Mouse (Mus musculus): ENCODE measurements around the gene Zcwpw1. TPM values are rescaled to one million over a fixed set of nuclear protein-coding genes. Genes with fewer than 3 reads are reported as not detected.
A peak's percentile ranks its signal among the peaks of the same experiment; 100 is the strongest.

Gene Zcwpw1
- polyA plus RNA-seq, 1 experiment: 0.39 TPM

DNA sequence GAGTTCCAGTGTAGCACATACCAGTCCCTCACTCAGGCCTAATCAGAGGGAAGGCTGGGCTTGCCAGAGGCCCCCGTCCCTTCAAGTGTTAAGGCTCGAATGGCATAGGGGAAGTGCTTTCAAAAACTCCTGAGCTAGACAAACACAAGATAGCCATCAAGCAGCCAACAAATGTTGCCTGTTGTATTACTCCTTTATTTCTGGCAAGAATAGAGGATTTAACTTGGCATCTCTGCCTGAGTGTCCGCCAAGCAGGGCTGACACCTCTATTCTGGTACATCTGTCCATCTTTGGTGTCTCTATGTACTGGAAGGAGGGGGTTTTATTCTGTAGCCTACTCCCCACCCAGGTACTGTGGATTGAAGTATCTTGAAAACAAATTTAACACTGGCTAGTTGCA lies 31.5 kb upstream of the Zcwpw1 start:
- Histone ChIP-seq H3K27me3 (ENCODE audit: control insufficient read depth, insufficient read depth, low read length) (no peaks in the 10 kb centered on the region), H3K4me1 (ENCODE audit: control insufficient read depth, insufficient read depth, insufficient read length, low read length) (peaks cover 5% of the 10 kb centered on the region), H3K27ac (ENCODE audit: insufficient read depth, low read depth, low read length) (no peak overlapping the region), H3K4me3 (ENCODE audit: low read depth, low read length) (no peak overlapping the region), H3K36me3 (ENCODE audit: control insufficient read depth, insufficient read depth, low read length) (peaks cover 57% of the 10 kb centered on the region)
- TF ChIP-seq CTCF (IDR thresholded peaks at IDR 0.05; ENCODE audit: extremely low read depth, insufficient read length, insufficient replicate concordance, low read depth, low read length) (no peak), POLR2A (IDR thresholded peaks at IDR 0.05; ENCODE audit: low read depth, low read length) (no peak)
- WGBS: 81% methylated on average over 3 of the region's 3 CpGs

- Histone ChIP-seq H3K27me3 (ENCODE audit: control insufficient read depth, insufficient read depth, low read length) (no peaks in the 10 kb centered on the region), H3K27ac (ENCODE audit: insufficient read depth, low read depth, low read length) (no peak overlapping the region), H3K4me1 (ENCODE audit: control insufficient read depth, insufficient read depth, insufficient read length, low read length) (peaks cover 5% of the 10 kb centered on the region), H3K36me3 (ENCODE audit: control insufficient read depth, insufficient read depth, low read length) (peaks cover 47% of the 10 kb centered on the region), H3K4me3 (ENCODE audit: low read depth, low read length) (no peak overlapping the region)
- WGBS: 49% methylated on average over 10 of the region's 10 CpGs
- TF ChIP-seq CTCF (IDR thresholded peaks at IDR 0.05; ENCODE audit: extremely low read depth, insufficient read length, insufficient replicate concordance, low read depth, low read length) (peak; percentile 94), POLR2A (IDR thresholded peaks at IDR 0.05; ENCODE audit: low read depth, low read length) (no peak)
Observed at GRCm38 (mm10) chr5:137756882-137757661, 30.5 kb upstream of the Zcwpw1 start.

DNA sequence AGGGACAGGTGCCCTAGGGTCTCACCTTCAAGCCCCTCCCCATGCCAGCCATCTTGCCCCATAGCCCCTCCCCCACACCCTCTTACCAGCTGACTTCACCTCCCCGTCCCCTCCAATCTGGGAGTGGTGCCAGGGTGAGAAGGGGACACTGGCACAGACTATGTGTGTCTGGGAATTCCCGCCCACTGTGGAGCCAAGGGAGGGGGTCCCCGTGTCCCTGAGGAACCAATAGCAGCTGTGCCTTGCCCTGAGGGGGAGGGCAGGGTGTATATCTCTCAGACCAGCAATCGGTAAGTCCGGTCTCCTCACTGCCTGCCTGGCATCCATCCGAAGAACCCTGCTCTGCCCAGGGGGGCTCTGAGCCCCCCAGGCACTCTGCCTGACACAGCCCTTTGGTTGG lies 29.7 kb upstream of the Zcwpw1 start:
- peaks cover 5% of the 10 kb centered on the region for H3K4me1 ChIP-seq (ENCODE audit: control insufficient read depth, insufficient read depth, insufficient read length, low read length)
- WGBS: 82% methylated on average over 6 of the region's 6 CpGs
- TF ChIP-seq CTCF (IDR thresholded peaks at IDR 0.05; ENCODE audit: extremely low read depth, insufficient read length, insufficient replicate concordance, low read depth, low read length) (no peak), POLR2A (IDR thresholded peaks at IDR 0.05; ENCODE audit: low read depth, low read length) (no peak)
- no peak overlapping the region for H3K27ac ChIP-seq (ENCODE audit: insufficient read depth, low read depth, low read length)
- no peak overlapping the region for H3K4me3 ChIP-seq (ENCODE audit: low read depth, low read length)
- H3K36me3 ChIP-seq (ENCODE audit: control insufficient read depth, insufficient read depth, low read length): peaks cover 41% of the 10 kb centered on the region
- H3K27me3 ChIP-seq (ENCODE audit: control insufficient read depth, insufficient read depth, low read length): no peaks in the 10 kb centered on the region

GRCm38 (mm10) chr5:137758921-137759534 lies 28.6 kb upstream of the Zcwpw1 start:
- H3K27me3 ChIP-seq (ENCODE audit: control insufficient read depth, insufficient read depth, low read length): no peaks in the 10 kb centered on the region
- TF ChIP-seq POLR2A (IDR thresholded peaks at IDR 0.05; ENCODE audit: low read depth, low read length): no peak
- no peak for TF ChIP-seq CTCF (IDR thresholded peaks at IDR 0.05; ENCODE audit: extremely low read depth, insufficient read length, insufficient replicate concordance, low read depth, low read length)
- no peak overlapping the region for H3K4me3 ChIP-seq (ENCODE audit: low read depth, low read length)
- H3K4me1 ChIP-seq (ENCODE audit: control insufficient read depth, insufficient read depth, insufficient read length, low read length): peaks cover 5% of the 10 kb centered on the region
- WGBS: 89% methylated on average over 19 of the region's 19 CpGs
- no peak overlapping the region for H3K27ac ChIP-seq (ENCODE audit: insufficient read depth, low read depth, low read length)
- H3K36me3 ChIP-seq (ENCODE audit: control insufficient read depth, insufficient read depth, low read length): peaks cover 30% of the 10 kb centered on the region

GRCm38 (mm10) chr5:137759971-137760412 lies 27.6 kb upstream of the Zcwpw1 start:
- H3K27me3 ChIP-seq (ENCODE audit: control insufficient read depth, insufficient read depth, low read length): no peaks in the 10 kb centered on the region
- WGBS: 14% methylated on average over 4 of the region's 4 CpGs

GRCm38 (mm10) chr5:137764609-137765340 lies 22.8 kb upstream of the Zcwpw1 start:
- Histone ChIP-seq H3K36me3 (ENCODE audit: control insufficient read depth, insufficient read depth, low read length) (peaks cover 2% of the 10 kb centered on the region; the same call in 1 of the 2 replicates), H3K27ac (ENCODE audit: insufficient read depth, low read depth, low read length) (no peak overlapping the region), H3K27me3 (ENCODE audit: control insufficient read depth, insufficient read depth, low read length) (no peaks in the 10 kb centered on the region), H3K4me1 (ENCODE audit: control insufficient read depth, insufficient read depth, insufficient read length, low read length) (peaks cover 3% of the 10 kb centered on the region), H3K4me3 (ENCODE audit: low read depth, low read length) (no peak overlapping the region)
- TF ChIP-seq POLR2A (IDR thresholded peaks at IDR 0.05; ENCODE audit: low read depth, low read length) (no peak), CTCF (IDR thresholded peaks at IDR 0.05; ENCODE audit: extremely low read depth, insufficient read length, insufficient replicate concordance, low read depth, low read length) (no peak)
- WGBS: 71% methylated on average over 9 of the region's 9 CpGs

More at GRCm38 (mm10) chr5:137759971-137760412, 27.6 kb upstream of the Zcwpw1 start:
- TF ChIP-seq CTCF (IDR thresholded peaks at IDR 0.05; ENCODE audit: extremely low read depth, insufficient read length, insufficient replicate concordance, low read depth, low read length): peak; percentile 90; the same call in 1 of the 2 replicates
- TF ChIP-seq POLR2A (IDR thresholded peaks at IDR 0.05; ENCODE audit: low read depth, low read length): no peak; the same call in 1 of the 2 replicates
- H3K36me3 ChIP-seq (ENCODE audit: control insufficient read depth, insufficient read depth, low read length): peaks cover 27% of the 10 kb centered on the region
- H3K4me1 ChIP-seq (ENCODE audit: control insufficient read depth, insufficient read depth, insufficient read length, low read length): peaks cover 5% of the 10 kb centered on the region
- peak overlapping the region; percentile 7; the same call in 1 of the 2 replicates for H3K27ac ChIP-seq (ENCODE audit: insufficient read depth, low read depth, low read length)
- no peak overlapping the region for H3K4me3 ChIP-seq (ENCODE audit: low read depth, low read length)
